29 mouse cellular contexts compared by ENCODE assay signal in the genomic region with DNA sequence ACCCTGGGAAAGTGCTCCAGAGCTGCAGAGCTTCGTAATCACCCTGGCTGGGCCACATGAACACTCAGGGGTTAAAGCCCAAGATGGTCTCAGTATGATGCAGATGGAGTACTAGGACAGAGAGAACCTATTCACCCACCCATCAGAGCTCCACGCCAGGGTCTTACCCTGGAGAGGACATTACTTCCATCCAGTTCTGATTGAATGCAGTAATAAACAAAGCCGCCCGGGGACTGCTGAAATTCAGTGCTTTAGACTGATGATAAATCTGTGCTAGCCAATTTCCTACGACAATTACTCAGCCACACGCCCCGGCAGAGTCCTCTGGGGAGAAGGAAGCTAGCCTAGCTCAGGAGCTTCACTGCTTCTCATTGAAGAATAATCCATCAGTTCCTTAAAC. TPM values are rescaled to one million over a fixed set of nuclear protein-coding genes. Genes with fewer than 3 reads are reported as not detected.
A peak's percentile ranks its signal among the peaks of the same experiment; 100 is the strongest.
DNase-seq lines count a peak whose midpoint lies in the region; ATAC-seq and TF ChIP-seq lines count a peak whose summit lies in the region.
"Had no signal": no experiment of that assay in that cellular context is flagged by ENCODE, and none has a peak within 500 bp of the region (broad histone marks: within the 10 kb centered on the region; RNA-seq: fewer than 3 reads in every experiment).

No protein-coding gene starts in this region.

- no peak overlapping the region for H3K4me2 ChIP-seq in midbrain, postnatal 0 days (ENCODE audit: low read depth, low read length, poor library complexity, severe bottlenecking)
- H3K4me2 ChIP-seq in midbrain, embryonic 16.5 days (ENCODE audit: low read length) = no peak overlapping the region
- H3K4me2 ChIP-seq in hindbrain, embryonic 15.5 days = no peak overlapping the region
- H3K4me2 ChIP-seq in neural tube, embryonic 15.5 days = no peak overlapping the region
- H3K4me2 ChIP-seq: limb, embryonic 12.5 days; liver, embryonic 12.5 days had no signal

- intact Hi-C loops in gastrocnemius, adult 2 months (cut with DNase I) = no loop called here

- no peaks in the 10 kb centered on the region for H3K9me3 ChIP-seq in midbrain, postnatal 0 days (ENCODE audit: low read length)
- no peaks in the 10 kb centered on the region for H3K9me3 ChIP-seq in midbrain, embryonic 16.5 days (replicated peaks; ENCODE audit: control insufficient read depth, low read length, poor library complexity, severe bottlenecking)
- no peaks in the 10 kb centered on the region for H3K9me3 ChIP-seq in hindbrain, embryonic 15.5 days
- no peaks in the 10 kb centered on the region for H3K9me3 ChIP-seq in neural tube, embryonic 15.5 days (replicated peaks)
- H3K9me3 ChIP-seq: limb, embryonic 12.5 days; liver, embryonic 12.5 days; megakaryocyte, embryonic 14.5 days had no signal

- H3K4me3 ChIP-seq in gastrocnemius, adult 2 months = no peak overlapping the region
- H3K4me3 ChIP-seq in midbrain, postnatal 0 days (ENCODE audit: low read depth, low read length) = no peak overlapping the region
- H3K4me3 ChIP-seq in midbrain, embryonic 16.5 days (ENCODE audit: low read depth, low read length) = no peak overlapping the region
- H3K4me3 ChIP-seq in hindbrain, embryonic 15.5 days = no peak overlapping the region
- H3K4me3 ChIP-seq in neural tube, embryonic 15.5 days (replicated peaks) = no peak overlapping the region
- H3K4me3 ChIP-seq: limb, embryonic 12.5 days; liver, embryonic 12.5 days; megakaryocyte, embryonic 14.5 days had no signal

- peaks cover 6% of the 10 kb centered on the region for H3K4me1 ChIP-seq in midbrain, postnatal 0 days (ENCODE audit: insufficient read depth, low read length)
- peaks cover 11% of the 10 kb centered on the region for H3K4me1 ChIP-seq in midbrain, embryonic 16.5 days (ENCODE audit: control insufficient read depth, insufficient read depth, low read length)
- peaks cover 26% of the 10 kb centered on the region for H3K4me1 ChIP-seq in hindbrain, embryonic 15.5 days (replicated peaks)
- peaks cover 32% of the 10 kb centered on the region for H3K4me1 ChIP-seq in neural tube, embryonic 15.5 days
- H3K4me1 ChIP-seq: liver, embryonic 12.5 days had no signal

- no peak for ATAC-seq in midbrain, postnatal 0 days (ENCODE audit: low FRiP score)
- no peak for ATAC-seq in midbrain, embryonic 16.5 days
- ATAC-seq in hindbrain, embryonic 15.5 days (ENCODE audit: low FRiP score, low read depth) = peak; percentile 43; the same call in 1 of the 2 replicates
- ATAC-seq in neural tube, embryonic 15.5 days (ENCODE audit: low FRiP score) = peak; percentile 60
- ATAC-seq: forebrain, embryonic 14.5 days; liver, embryonic 12.5 days had no signal

- H3K9ac ChIP-seq in midbrain, postnatal 0 days (replicated peaks; ENCODE audit: low read length, poor library complexity, severe bottlenecking) = no peak overlapping the region
- H3K9ac ChIP-seq in midbrain, embryonic 16.5 days (ENCODE audit: low read depth, low read length) = no peak overlapping the region
- H3K9ac ChIP-seq in hindbrain, embryonic 15.5 days = no peak overlapping the region
- no peak overlapping the region for H3K9ac ChIP-seq in neural tube, embryonic 15.5 days (replicated peaks)
- H3K9ac ChIP-seq: limb, embryonic 12.5 days; liver, embryonic 12.5 days had no signal

- H3K36me3 ChIP-seq in midbrain, postnatal 0 days (ENCODE audit: insufficient read depth, low read length) = no peaks in the 10 kb centered on the region
- H3K36me3 ChIP-seq in midbrain, embryonic 16.5 days (ENCODE audit: control insufficient read depth, insufficient read depth, low read length) = no peaks in the 10 kb centered on the region
- H3K36me3 ChIP-seq in hindbrain, embryonic 15.5 days = no peaks in the 10 kb centered on the region
- H3K36me3 ChIP-seq in neural tube, embryonic 15.5 days = no peaks in the 10 kb centered on the region
- H3K36me3 ChIP-seq: limb, embryonic 12.5 days; liver, embryonic 12.5 days had no signal

- DNase-seq in gastrocnemius, adult 2 months = peak; percentile 50
- DNase-seq in gastrocnemius, postnatal 10 days = no peak
- peak; percentile 46 for DNase-seq in midbrain, postnatal 0 days (ENCODE audit: low spot score)
- no peak for DNase-seq in layer of hippocampus, adult 9-10 months (ENCODE audit: low spot score)
- no peak for DNase-seq in right cerebral cortex, postnatal 10 days (ENCODE audit: low spot score in 2 of 2)
- DNase-seq: adrenal gland, postnatal 25 days; cerebellum, adult 2 months; cerebellum, postnatal 36 days; heart, adult 18-20 months; heart, postnatal 4 days; kidney, adult 11 months; kidney, postnatal 36 days; lung, adult 2 months; right cerebral cortex, postnatal 4 days had no signal

- whole genome bisulfite sequencing in midbrain, postnatal 0 days = 62% methylated on average over 7 of the region's 7 CpGs
- 56% methylated on average over 7 of the region's 7 CpGs for WGBS in midbrain, embryonic 16.5 days
- 42% methylated on average over 7 of the region's 7 CpGs for WGBS in hindbrain, embryonic 15.5 days
- WGBS in neural tube, embryonic 15.5 days = 18% methylated on average over 7 of the region's 7 CpGs

- no peak overlapping the region for H3K27ac ChIP-seq in gastrocnemius, adult 2 months
- H3K27ac ChIP-seq in midbrain, postnatal 0 days (ENCODE audit: low read depth, low read length) = no peak overlapping the region
- H3K27ac ChIP-seq in midbrain, embryonic 16.5 days (ENCODE audit: low read length) = no peak overlapping the region
- no peak overlapping the region for H3K27ac ChIP-seq in hindbrain, embryonic 15.5 days (replicated peaks)
- peak overlapping the region; percentile 24; the same call in 1 of the 2 replicates for H3K27ac ChIP-seq in neural tube, embryonic 15.5 days (replicated peaks)
- H3K27ac ChIP-seq: limb, embryonic 12.5 days; liver, embryonic 12.5 days; stomach, postnatal 0 days had no signal

- H3K27me3 ChIP-seq in midbrain, postnatal 0 days (ENCODE audit: insufficient read depth, low read length) = no peaks in the 10 kb centered on the region
- no peaks in the 10 kb centered on the region for H3K27me3 ChIP-seq in midbrain, embryonic 16.5 days (ENCODE audit: control insufficient read depth, insufficient read depth, low read depth, low read length)
- H3K27me3 ChIP-seq in hindbrain, embryonic 15.5 days = no peaks in the 10 kb centered on the region
- no peaks in the 10 kb centered on the region for H3K27me3 ChIP-seq in neural tube, embryonic 15.5 days (replicated peaks)
- H3K27me3 ChIP-seq: limb, embryonic 12.5 days; liver, embryonic 12.5 days had no signal

- TF ChIP-seq CTCF in gastrocnemius, adult 2 months (IDR thresholded peaks at IDR 0.05) = no peak
- no peak for TF ChIP-seq CTCF in midbrain, postnatal 0 days (IDR thresholded peaks at IDR 0.05)

RNA-seq across cellular contexts. Expression of gene Prok1, which starts 17.2 kb away (rescaled TPM):
- total RNA-seq in gastrocnemius, adult 2 months (2021) = not detected
- total RNA-seq in gastrocnemius, postnatal 10 days (2021) = under 1 TPM; 0.07 to 0.14 TPM
- total RNA-seq in midbrain, postnatal 0 days (2014; rRNA removed) = 0.14 and 0.33 TPM in 2 replicates
- 0.09 and 0.16 TPM in 2 replicates for polyA plus RNA-seq in midbrain, postnatal 0 days (2015; fragmentation: Nextera tagmentation; extraction: Ambion mirVana)
- 0.07 and 0.08 TPM in 2 replicates for polyA plus RNA-seq in midbrain, embryonic 16.5 days (2015; fragmentation: Nextera tagmentation; extraction: Ambion mirVana)
- not detected in 2 replicates for polyA plus RNA-seq in hindbrain, embryonic 15.5 days (2015; fragmentation: Nextera tagmentation; extraction: Ambion mirVana)
- polyA plus RNA-seq in neural tube, embryonic 15.5 days (2015; fragmentation: Nextera tagmentation; extraction: Ambion mirVana) = 0.15 and 0.36 TPM in 2 replicates
- total RNA-seq: CH12.LX; left cerebral cortex, postnatal 10 days; MEL; monocyte, adult 5-6 weeks had no signal
- polyA plus RNA-seq: embryonic facial prominence, embryonic 11.5 days; forebrain, embryonic 14.5 days; heart, embryonic 14.5 days; liver, embryonic 12.5 days; lung, adult 2 months had no signal

RNA-seq across cellular contexts. Expression of gene Lamtor5, which starts 21.9 kb away (rescaled TPM):
- total RNA-seq in gastrocnemius, adult 2 months (2021) = 10 to 100 TPM; 57.8 to 64.8 TPM
- total RNA-seq in gastrocnemius, postnatal 10 days (2021) = 10 to 100 TPM; 50.5 to 53.2 TPM
- 66.7 and 69.9 TPM in 2 replicates for total RNA-seq in midbrain, postnatal 0 days (2014; rRNA removed)
- polyA plus RNA-seq in midbrain, postnatal 0 days (2015; fragmentation: Nextera tagmentation; extraction: Ambion mirVana) = 153 and 173 TPM in 2 replicates
- polyA plus RNA-seq in midbrain, embryonic 16.5 days (2015; fragmentation: Nextera tagmentation; extraction: Ambion mirVana) = 175 and 178 TPM in 2 replicates
- polyA plus RNA-seq in hindbrain, embryonic 15.5 days (2015; fragmentation: Nextera tagmentation; extraction: Ambion mirVana) = 176 and 186 TPM in 2 replicates
- polyA plus RNA-seq in neural tube, embryonic 15.5 days (2015; fragmentation: Nextera tagmentation; extraction: Ambion mirVana) = 197 and 198 TPM in 2 replicates

RNA-seq across cellular contexts. Expression of gene A630076J17Rik, which starts 26.3 kb away (rescaled TPM):
- total RNA-seq in gastrocnemius, adult 2 months (2021) = not detected
- not detected for total RNA-seq in gastrocnemius, postnatal 10 days (2021)
- total RNA-seq in midbrain, postnatal 0 days (2014; rRNA removed) = not detected in 2 replicates
- 0.20 TPM in 1 of 2 replicates, not detected in the other for polyA plus RNA-seq in midbrain, postnatal 0 days (2015; fragmentation: Nextera tagmentation; extraction: Ambion mirVana)
- polyA plus RNA-seq in midbrain, embryonic 16.5 days (2015; fragmentation: Nextera tagmentation; extraction: Ambion mirVana) = not detected in 2 replicates
- polyA plus RNA-seq in hindbrain, embryonic 15.5 days (2015; fragmentation: Nextera tagmentation; extraction: Ambion mirVana) = 0.12 and 0.40 TPM in 2 replicates
- 0.14 TPM in 1 of 2 replicates, not detected in the other for polyA plus RNA-seq in neural tube, embryonic 15.5 days (2015; fragmentation: Nextera tagmentation; extraction: Ambion mirVana)
- total RNA-seq: adrenal gland, postnatal 25 days; CH12.LX; heart, adult 18-20 months; heart, postnatal 4 days; layer of hippocampus, postnatal 25 days; left cerebral cortex, postnatal 10 days; MEL; monocyte, adult 5-6 weeks had no signal
- polyA plus RNA-seq: cerebellum, adult 2 months; forebrain, embryonic 14.5 days; limb, embryonic 12.5 days; liver, embryonic 12.5 days; lung, adult 2 months had no signal

RNA-seq across cellular contexts. Expression of gene Slc16a4, which starts 34.3 kb away (rescaled TPM):
- total RNA-seq in gastrocnemius, adult 2 months (2021) = under 1 TPM in 1 of 2 experiments, not detected in 1; 0.17 TPM
- total RNA-seq in gastrocnemius, postnatal 10 days (2021) = under 1 TPM; 0.16 to 0.18 TPM
- 1.4 and 1.5 TPM in 2 replicates for total RNA-seq in midbrain, postnatal 0 days (2014; rRNA removed)
- 2.0 and 2.4 TPM in 2 replicates for polyA plus RNA-seq in midbrain, postnatal 0 days (2015; fragmentation: Nextera tagmentation; extraction: Ambion mirVana)
- 2.4 and 2.6 TPM in 2 replicates for polyA plus RNA-seq in midbrain, embryonic 16.5 days (2015; fragmentation: Nextera tagmentation; extraction: Ambion mirVana)
- polyA plus RNA-seq in hindbrain, embryonic 15.5 days (2015; fragmentation: Nextera tagmentation; extraction: Ambion mirVana) = 2.5 and 2.6 TPM in 2 replicates
- 1.6 and 2.1 TPM in 2 replicates for polyA plus RNA-seq in neural tube, embryonic 15.5 days (2015; fragmentation: Nextera tagmentation; extraction: Ambion mirVana)

RNA-seq across cellular contexts. Expression of gene Cym, which starts 35.2 kb away (rescaled TPM):
- total RNA-seq in gastrocnemius, adult 2 months (2021) = not detected
- total RNA-seq in gastrocnemius, postnatal 10 days (2021) = under 1 TPM in 1 of 2 experiments, not detected in 1; 0.20 TPM
- 0.19 TPM in 1 of 2 replicates, not detected in the other for total RNA-seq in midbrain, postnatal 0 days (2014; rRNA removed)
- polyA plus RNA-seq in midbrain, postnatal 0 days (2015; fragmentation: Nextera tagmentation; extraction: Ambion mirVana) = 0.16 TPM in 1 of 2 replicates, not detected in the other
- polyA plus RNA-seq in midbrain, embryonic 16.5 days (2015; fragmentation: Nextera tagmentation; extraction: Ambion mirVana) = 0.22 and 0.34 TPM in 2 replicates
- 4.5 TPM in 1 of 2 replicates, not detected in the other for polyA plus RNA-seq in hindbrain, embryonic 15.5 days (2015; fragmentation: Nextera tagmentation; extraction: Ambion mirVana)
- 0.17 and 0.24 TPM in 2 replicates for polyA plus RNA-seq in neural tube, embryonic 15.5 days (2015; fragmentation: Nextera tagmentation; extraction: Ambion mirVana)
- total RNA-seq: CH12.LX; heart, adult 18-20 months; heart, postnatal 4 days; layer of hippocampus, postnatal 25 days; monocyte, adult 5-6 weeks had no signal
- polyA plus RNA-seq: cerebellum, adult 2 months; embryonic facial prominence, embryonic 11.5 days; forebrain, embryonic 14.5 days; limb, embryonic 12.5 days; liver, embryonic 12.5 days had no signal

Comparison
In these comparisons a context has a peak if more than half of its experiments do, and no peak if none do; other contexts are left out.
1. DNase-seq: peak in gastrocnemius, adult 2 months (single experiment) and midbrain, postnatal 0 days (single experiment); none in gastrocnemius, postnatal 10 days (single experiment), layer of hippocampus, adult 9-10 months (single experiment) and right cerebral cortex, postnatal 10 days (0 of 2).
2. ATAC-seq: peak in hindbrain, embryonic 15.5 days (single experiment) and neural tube, embryonic 15.5 days (single experiment); none in midbrain, postnatal 0 days (single experiment) and midbrain, embryonic 16.5 days (single experiment).